Mouse (Mus musculus) C2C12 (cell line): ENCODE results near the gene Syt1. TPM values are rescaled to one million over a fixed set of nuclear protein-coding genes. Genes with fewer than 3 reads are reported as not detected.

Source experiments
- H3K27me3 ChIP-seq: one replicate; pipeline ENCODE4 v1.6.1; 2011; ENCODE audit not compliant: control insufficient read depth, insufficient read depth, insufficient read length
- H3K36me3 ChIP-seq: one replicate; pipeline ENCODE4 v1.6.1; 2011; ENCODE audit not compliant: control insufficient read depth, insufficient read depth
- H3K4me3 ChIP-seq: one replicate; pipeline ENCODE4 v1.5.1; 2011; ENCODE audit warnings: mild to moderate bottlenecking, control low read depth; ENCODE audit not compliant: poor library complexity, insufficient read depth, severe bottlenecking
- H3K79me2 ChIP-seq: one replicate; pipeline ENCODE4 v1.6.1; 2011; ENCODE audit not compliant: control insufficient read depth, insufficient read depth
- H3K79me3 ChIP-seq: one replicate; pipeline ENCODE4 v1.6.1; 2011; ENCODE audit warnings: low read depth, control low read depth
- H3ac ChIP-seq: one replicate; pipeline ENCODE3; 2011; ENCODE audit warnings: low read depth; ENCODE audit not compliant: control insufficient read depth, insufficient read length
- CEBPB ChIP-seq: IDR thresholded peaks from one replicate; pipeline ENCODE4 v1.6.1; 2011; ENCODE audit warnings: low read depth, mild to moderate bottlenecking, control low read depth, moderate library complexity
- CTCF ChIP-seq: IDR thresholded peaks from one replicate; pipeline ENCODE4 v1.5.1; 2011; ENCODE audit not compliant: control insufficient read depth, insufficient read depth, insufficient read length
- FOSL1 ChIP-seq: IDR thresholded peaks from one replicate; pipeline ENCODE4 v1.8.0; 2011; ENCODE audit warnings: mild to moderate bottlenecking, low read length; ENCODE audit not compliant: poor library complexity, insufficient read depth, severe bottlenecking
- MAX ChIP-seq: IDR thresholded peaks from one replicate; pipeline ENCODE4 v1.6.1; 2011; ENCODE audit warnings: mild to moderate bottlenecking, control low read depth
- MYOD1 ChIP-seq: IDR thresholded peaks from one replicate; pipeline ENCODE4 v1.6.1; 2011; ENCODE audit warnings: low read depth; ENCODE audit not compliant: control insufficient read depth, insufficient read length
- MYOG ChIP-seq: IDR thresholded peaks from one replicate; pipeline ENCODE4 v1.6.1; 2011; ENCODE audit not compliant: control insufficient read depth, insufficient read length; ENCODE audit errors: extremely low read depth
- USF1 ChIP-seq: IDR thresholded peaks from one replicate; pipeline ENCODE4 v1.6.1; 2011; ENCODE audit warnings: low read depth, mild to moderate bottlenecking, control low read depth, moderate library complexity
- polyA plus RNA-seq: library from polyadenylated mRNA; unstranded; fragments of >200 nt; fragmentation: generic; extraction: Trizol; gene quantifications from one replicate; pipeline ENCODE4 v1.2.1, GENCODE M21; 2012; ENCODE audit warnings: missing spikeins

Syt1 gene
- polyA plus RNA-seq, 1 experiment, result 0.09 TPM

DNA sequence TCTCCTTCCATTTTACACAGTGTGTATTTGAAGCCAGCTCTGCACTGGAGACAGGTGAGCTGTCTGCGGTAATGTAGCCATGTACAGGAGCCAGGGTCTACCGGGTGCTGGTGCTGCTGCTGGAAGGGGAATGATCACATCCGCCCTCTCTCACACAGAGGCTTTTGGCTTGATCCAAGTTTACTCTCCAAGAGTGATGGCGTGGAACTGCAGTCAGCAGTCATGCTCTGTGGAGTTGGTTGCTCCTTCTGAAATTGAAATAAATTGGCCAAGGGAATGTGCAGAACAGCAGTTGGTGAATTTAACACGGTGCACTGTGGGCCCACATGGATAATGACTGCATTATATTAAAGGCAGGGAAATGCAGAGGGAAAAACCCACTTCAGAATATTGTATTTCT is 228.0 kb downstream of the Syt1 start:
- H3K79me2 ChIP-seq, result no peaks in the 10 kb centered on the region
- TF ChIP-seq CEBPB, result no peak
- TF ChIP-seq USF1, result no peak
- no peak for TF ChIP-seq CTCF
- no peak for TF ChIP-seq MYOD1
- no peak for TF ChIP-seq MYOG
- no peak for TF ChIP-seq FOSL1
- TF ChIP-seq MAX, result no peak

DNA sequence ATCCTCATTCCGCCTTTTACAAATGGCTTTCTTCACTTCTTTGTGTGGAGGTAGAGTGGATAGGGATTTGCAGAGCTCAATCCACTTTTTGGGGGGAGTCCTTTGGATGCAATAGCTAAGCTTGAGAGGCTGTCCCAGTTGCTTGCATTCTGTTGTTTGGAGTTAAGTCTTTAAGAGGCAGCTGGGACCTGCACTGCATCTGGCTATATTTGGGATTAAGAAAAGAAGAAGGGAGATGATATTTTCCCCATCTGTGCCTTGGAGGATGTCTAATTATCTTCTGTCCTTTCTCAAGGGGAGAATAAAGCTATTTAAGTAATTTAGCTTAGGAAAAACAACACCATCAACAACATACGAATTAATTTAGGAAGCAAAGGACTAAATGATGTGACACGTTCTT is 230.2 kb downstream of the Syt1 start:
- TF ChIP-seq MYOG (no peak), CTCF (no peak), CEBPB (no peak), USF1 (no peak), MYOD1 (no peak), MAX (no peak), FOSL1 (no peak)
- H3ac ChIP-seq, result no peak overlapping the region
- H3K79me2 ChIP-seq, result no peaks in the 10 kb centered on the region
- H3K27me3 ChIP-seq, result no peaks in the 10 kb centered on the region
- no peak overlapping the region for H3K4me3 ChIP-seq
- H3K79me3 ChIP-seq, result no peaks in the 10 kb centered on the region
- H3K36me3 ChIP-seq, result no peaks in the 10 kb centered on the region

More for the DNA sequence above, 228.0 kb downstream of the Syt1 start:
- Histone ChIP-seq H3K36me3 (no peaks in the 10 kb centered on the region), H3ac (no peak overlapping the region), H3K27me3 (no peaks in the 10 kb centered on the region), H3K79me3 (no peaks in the 10 kb centered on the region), H3K4me3 (no peak overlapping the region)

DNA sequence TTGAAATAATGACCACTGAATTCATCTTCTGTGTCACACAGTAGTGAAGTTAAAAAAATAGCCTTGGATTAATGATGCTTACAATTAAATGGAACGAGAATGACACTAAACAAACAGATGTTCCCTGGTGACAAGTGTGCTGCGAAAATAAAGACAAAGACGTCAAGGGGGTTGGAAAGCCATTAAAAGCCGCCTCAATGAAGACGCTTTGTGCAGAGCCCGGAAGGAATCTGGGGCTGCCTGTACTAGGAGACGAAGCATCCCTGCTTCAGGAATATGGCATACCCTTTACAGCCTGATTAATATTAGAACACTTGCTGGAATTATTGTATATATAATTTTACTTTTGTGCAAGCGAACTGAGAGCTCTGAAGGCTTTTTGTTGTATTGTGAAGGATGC is 234.0 kb downstream of the Syt1 start:
- TF ChIP-seq CEBPB, result no peak
- TF ChIP-seq MYOG, result no peak
- TF ChIP-seq CTCF, result no peak
- no peak for TF ChIP-seq MAX
- TF ChIP-seq USF1, result no peak
- no peak for TF ChIP-seq MYOD1
- no peak for TF ChIP-seq FOSL1
- no peak overlapping the region for H3ac ChIP-seq
- H3K79me2 ChIP-seq, result no peaks in the 10 kb centered on the region
- H3K79me3 ChIP-seq, result no peaks in the 10 kb centered on the region
- no peaks in the 10 kb centered on the region for H3K36me3 ChIP-seq
- H3K27me3 ChIP-seq, result no peaks in the 10 kb centered on the region
- no peak overlapping the region for H3K4me3 ChIP-seq

DNA sequence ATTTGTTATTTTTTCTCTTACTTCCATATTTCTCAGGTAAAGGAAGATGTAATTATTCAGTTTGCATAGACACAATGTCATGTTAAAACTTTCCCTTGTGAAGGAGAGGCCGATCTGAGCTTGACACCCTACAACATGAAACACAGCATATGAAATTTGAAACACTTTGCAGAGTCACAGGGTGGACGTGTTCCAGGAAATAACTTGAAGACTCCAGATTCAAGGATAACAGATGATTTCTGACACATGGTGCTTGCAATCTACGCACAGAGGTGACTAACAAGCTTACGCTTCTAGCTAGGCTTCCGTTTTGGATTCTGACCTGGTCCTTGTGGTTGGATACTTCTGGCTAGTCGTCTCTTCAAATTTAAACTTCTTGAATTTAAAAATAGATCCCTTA is 239.7 kb downstream of the Syt1 start:
- H3ac ChIP-seq, result no peak overlapping the region
- no peaks in the 10 kb centered on the region for H3K27me3 ChIP-seq
- no peaks in the 10 kb centered on the region for H3K79me2 ChIP-seq
- H3K79me3 ChIP-seq, result no peaks in the 10 kb centered on the region
- H3K4me3 ChIP-seq, result no peak overlapping the region
- TF ChIP-seq CTCF, result no peak
- no peak for TF ChIP-seq CEBPB
- TF ChIP-seq USF1, result no peak
- no peak for TF ChIP-seq FOSL1
- TF ChIP-seq MAX, result no peak
- no peak for TF ChIP-seq MYOG
- no peak for TF ChIP-seq MYOD1
- no peaks in the 10 kb centered on the region for H3K36me3 ChIP-seq

DNA sequence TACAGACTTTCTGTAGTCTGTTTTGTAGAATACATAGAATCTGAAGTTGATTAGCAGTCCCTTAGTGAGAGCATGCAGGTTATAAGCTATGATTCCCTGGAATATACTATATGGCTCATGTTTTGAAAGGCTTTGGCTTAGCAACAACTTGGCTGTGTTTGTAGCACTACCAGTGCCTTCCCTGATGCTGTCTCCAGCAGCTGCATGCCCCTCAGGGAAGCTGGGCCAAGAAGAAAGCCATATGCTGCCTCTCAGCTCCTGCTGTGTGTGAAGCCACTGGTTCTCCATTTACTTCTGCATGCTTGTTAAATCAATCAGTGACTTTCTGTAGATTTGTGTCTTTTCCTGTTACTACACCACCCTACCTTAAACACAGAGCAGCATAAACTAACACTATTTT is 245.2 kb downstream of the Syt1 start:
- Histone ChIP-seq H3K27me3 (no peaks in the 10 kb centered on the region), H3ac (no peak overlapping the region), H3K4me3 (no peak overlapping the region), H3K79me3 (no peaks in the 10 kb centered on the region), H3K36me3 (no peaks in the 10 kb centered on the region), H3K79me2 (no peaks in the 10 kb centered on the region)
- TF ChIP-seq CEBPB (no peak), USF1 (no peak), MYOD1 (no peak), FOSL1 (no peak), MAX (no peak), CTCF (no peak), MYOG (no peak)

DNA sequence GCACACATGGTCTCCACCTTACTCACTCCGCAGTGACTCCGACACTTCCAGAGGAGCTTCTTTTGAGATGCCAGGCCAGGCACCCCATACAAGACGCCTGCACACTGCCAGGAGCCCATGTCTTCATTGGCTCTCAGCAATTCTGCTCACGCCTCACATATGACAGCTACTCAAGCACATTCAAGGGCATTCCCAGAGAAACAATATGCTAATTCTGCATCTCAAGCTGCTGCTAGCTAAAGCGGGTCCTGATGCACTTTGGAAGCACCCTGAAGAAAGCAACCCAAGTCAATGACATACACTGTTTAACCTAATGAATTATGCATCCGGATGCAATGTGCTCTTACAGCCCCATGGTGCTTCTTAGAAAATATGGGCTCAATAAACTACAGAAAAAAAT is 247.1 kb downstream of the Syt1 start:
- Histone ChIP-seq H3ac (no peak overlapping the region), H3K36me3 (no peaks in the 10 kb centered on the region), H3K27me3 (no peaks in the 10 kb centered on the region), H3K79me2 (no peaks in the 10 kb centered on the region), H3K79me3 (no peaks in the 10 kb centered on the region), H3K4me3 (no peak overlapping the region)
- TF ChIP-seq CTCF, result no peak

DNA sequence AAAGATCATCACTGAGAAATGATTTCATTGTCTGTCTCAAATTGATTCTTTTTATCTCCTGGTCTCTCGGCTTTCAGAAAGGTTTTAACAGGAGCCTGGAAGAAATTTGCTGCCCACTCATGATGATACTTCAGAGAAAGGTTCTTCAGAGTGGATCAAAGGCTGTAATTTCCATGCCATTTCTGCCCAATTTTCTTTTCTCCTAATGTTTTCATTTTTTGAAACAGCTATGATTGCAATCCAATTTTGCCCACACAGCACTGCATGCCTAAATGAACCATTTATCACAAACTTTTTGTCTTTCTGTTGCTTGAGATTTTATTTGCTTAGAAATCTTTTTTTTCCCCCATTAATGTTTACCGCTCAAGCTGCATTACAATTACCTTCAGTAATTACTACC is 257.5 kb downstream of the Syt1 start:
- Histone ChIP-seq H3K27me3 (no peaks in the 10 kb centered on the region), H3K36me3 (no peaks in the 10 kb centered on the region), H3K4me3 (no peak overlapping the region), H3ac (no peak overlapping the region), H3K79me3 (no peaks in the 10 kb centered on the region), H3K79me2 (no peaks in the 10 kb centered on the region)
- TF ChIP-seq USF1, result no peak
